Mouse (Mus musculus) heart, embryonic 14.5 days (tissue): ENCODE results near the gene Gdf3. TPM values are rescaled to one million over a fixed set of nuclear protein-coding genes. Genes with fewer than 3 reads are reported as not detected.
"Not testable (repeated sequence)": the region's sequence is repeated elsewhere in the genome, so short reads cannot be mapped to it uniquely, and the experiment has no call there.

Experiments used
- ATAC-seq: fragments of 200-750 bp; cut with Nextera tagmentation; 2 replicates; pipeline ENCODE4 v1.8.0; 2017; ENCODE audit warnings: low read depth, moderate TSS enrichment; ENCODE audit not compliant: insufficient number of reproducible peaks, insufficient read depth, low FRiP score
- H3K27ac ChIP-seq, 2 experiments: fragments of 200-500 bp in 1 of 2; fragments of 300-500 bp in 1 of 2; sonication (generic) in 1 of 2; replicated peaks in 1 of 2; 2 replicates each; pipeline ENCODE4 v1.5.1; 2012 to 2014; ENCODE audit warnings: low read depth in 2 of 2, low read length in 2 of 2, control low read depth in 1 of 2, mild to moderate bottlenecking in 1 of 2, mixed read lengths in 1 of 2; ENCODE audit not compliant: control insufficient read depth in 1 of 2, insufficient read depth in 1 of 2
- H3K27me3 ChIP-seq: fragments of 300-500 bp; sonication (generic); 2 replicates; pipeline ENCODE4 v1.6.1; 2014; ENCODE audit warnings: mild to moderate bottlenecking, low read length, control low read depth; ENCODE audit not compliant: control insufficient read depth, insufficient read depth
- H3K36me3 ChIP-seq: fragments of 300-500 bp; sonication (generic); 2 replicates; pipeline ENCODE4 v1.6.1; 2014; ENCODE audit warnings: mild to moderate bottlenecking, control low read depth, low read length, mixed read lengths; ENCODE audit not compliant: control insufficient read depth, insufficient read depth
- H3K4me1 ChIP-seq, 2 experiments: fragments of 200-500 bp in 1 of 2; fragments of 300-500 bp in 1 of 2; sonication (generic) in 1 of 2; 2 replicates each; pipeline ENCODE4 v1.6.1; 2012 to 2014; ENCODE audit warnings: low read length in 2 of 2, control low read depth in 1 of 2, mixed read lengths in 1 of 2; ENCODE audit not compliant: control insufficient read depth in 2 of 2, insufficient read depth in 2 of 2
- H3K4me2 ChIP-seq: fragments of 300-500 bp; sonication (generic); 2 replicates; pipeline ENCODE4 v1.6.1; 2014; ENCODE audit warnings: mild to moderate bottlenecking, low read length
- H3K4me3 ChIP-seq, 2 experiments: fragments of 200-500 bp in 1 of 2; fragments of 300-500 bp in 1 of 2; sonication (generic) in 1 of 2; 2 replicates each; pipeline ENCODE4 v1.5.1; 2012 to 2014; ENCODE audit warnings: low read length in 2 of 2, mild to moderate bottlenecking in 2 of 2, control low read depth in 1 of 2, low read depth in 1 of 2, moderate library complexity in 1 of 2; ENCODE audit not compliant: control insufficient read depth in 1 of 2, insufficient read depth in 1 of 2
- H3K9ac ChIP-seq: fragments of 300-500 bp; sonication (generic); 2 replicates; pipeline ENCODE4 v1.6.1; 2014; ENCODE audit warnings: mild to moderate bottlenecking, low read length
- H3K9me3 ChIP-seq: fragments of 300-500 bp; sonication (generic); 2 replicates; pipeline ENCODE4 v1.6.1; 2016; ENCODE audit warnings: low read length, control low read depth; ENCODE audit not compliant: control insufficient read depth
- WGBS: fragments of 180-500 bp; shearing (Covaris S2); extraction: QIAGEN DNeasy Blood & Tissue Kit; methylation state at CpG from one replicate; pipeline ENCODE4 v1.1.7; 2014; 5-methylcytosine and 5-hydroxymethylcytosine counted together
- polyA plus RNA-seq: library from polyadenylated mRNA; unstranded; fragments of >200 nt; fragmentation: Nextera tagmentation; extraction: Ambion mirVana; gene quantifications from 2 replicates; pipeline ENCODE4 v1.2.1, GENCODE M21; 2014

Gdf3 gene
- polyA plus RNA-seq, 1 experiment from 2014 or later = 0.18 TPM

- not testable (repeated sequence) for H3K4me3 ChIP-seq, H3K27me3 ChIP-seq, ATAC-seq, H3K27ac ChIP-seq, H3K36me3 ChIP-seq, H3K4me2 ChIP-seq, H3K9me3 ChIP-seq, H3K9ac ChIP-seq
- H3K4me1 ChIP-seq = peaks cover 2 to 10% of the 10 kb centered on the region in 2 experiments; a peak in 2 of 4 replicates
- 71% methylated on average over 1 of the region's 1 CpGs for WGBS
Observed at GRCm38 (mm10) chr6:122575037-122575436, 34.9 kb downstream of the Gdf3 start.

- Histone ChIP-seq H3K9ac (no peak overlapping the region), H3K27me3 (no peaks in the 10 kb centered on the region)
- WGBS = 20% methylated on average over 3 of the region's 3 CpGs
Observed at GRCm38 (mm10) chr6:122571617-122571959, 38.3 kb downstream of the Gdf3 start.

DNA sequence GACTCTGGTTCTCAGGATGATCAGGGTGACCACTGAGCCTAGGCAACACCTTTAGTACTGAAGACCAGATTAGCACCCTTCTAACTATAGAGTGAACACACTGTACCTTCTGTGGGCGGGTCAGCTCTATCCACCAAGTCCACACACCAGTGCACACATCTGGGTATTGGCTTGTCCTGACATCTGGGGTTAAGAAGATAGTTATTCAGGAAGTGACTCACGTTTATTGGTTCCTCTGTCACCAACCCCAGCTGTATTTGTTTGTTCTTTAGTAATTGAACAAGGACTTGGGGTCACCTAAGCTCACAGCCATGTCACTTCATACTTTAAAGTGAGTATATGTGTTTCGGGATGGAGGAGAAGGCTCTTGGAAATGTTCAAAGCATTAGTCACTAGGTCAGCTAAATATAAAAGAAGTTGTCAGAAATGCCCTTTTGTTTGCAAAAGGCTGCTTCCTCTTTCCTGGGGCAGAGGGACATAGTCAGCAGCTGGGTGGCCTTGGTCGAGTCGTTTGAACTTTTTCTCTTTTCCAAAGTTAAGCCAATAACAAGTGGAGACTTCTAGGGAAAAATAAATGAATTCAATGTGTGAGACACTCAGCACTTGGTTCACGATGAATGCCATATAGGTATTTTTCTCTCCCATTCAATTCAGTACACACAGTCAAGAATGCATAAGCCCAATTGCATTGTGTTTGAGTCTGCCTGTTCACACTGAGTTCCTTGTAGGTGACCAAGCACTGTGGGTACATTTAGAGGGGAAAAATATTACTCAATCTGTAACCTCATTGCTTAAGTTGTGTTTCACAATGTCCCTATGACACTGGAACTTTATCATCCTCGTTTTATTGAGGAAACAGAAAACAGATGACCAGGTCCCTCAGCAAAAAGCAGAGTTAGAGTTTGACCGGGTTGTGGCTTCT, 38.9 kb downstream of the Gdf3 start:
- WGBS = 68% methylated on average over 8 of the region's 8 CpGs
- H3K4me3 ChIP-seq = no peak overlapping the region
- H3K9me3 ChIP-seq = no peaks in the 10 kb centered on the region
- H3K27me3 ChIP-seq = no peaks in the 10 kb centered on the region
- no peak overlapping the region for H3K27ac ChIP-seq
- H3K36me3 ChIP-seq = no peaks in the 10 kb centered on the region
- peaks cover 2 to 10% of the 10 kb centered on the region in 2 experiments; a peak in 2 of 4 replicates for H3K4me1 ChIP-seq
- no peak overlapping the region for H3K4me2 ChIP-seq
- ATAC-seq = no peak
- H3K9ac ChIP-seq = no peak overlapping the region

More at GRCm38 (mm10) chr6:122571617-122571959, 38.3 kb downstream of the Gdf3 start:
- H3K36me3 ChIP-seq = no peaks in the 10 kb centered on the region
- H3K4me3 ChIP-seq = no peak overlapping the region
- ATAC-seq = no peak
- no peak overlapping the region for H3K4me2 ChIP-seq
- no peaks in the 10 kb centered on the region for H3K9me3 ChIP-seq
- H3K4me1 ChIP-seq = peaks cover 2 to 10% of the 10 kb centered on the region in 2 experiments; a peak in 2 of 4 replicates
- H3K27ac ChIP-seq = no peak overlapping the region

DNA sequence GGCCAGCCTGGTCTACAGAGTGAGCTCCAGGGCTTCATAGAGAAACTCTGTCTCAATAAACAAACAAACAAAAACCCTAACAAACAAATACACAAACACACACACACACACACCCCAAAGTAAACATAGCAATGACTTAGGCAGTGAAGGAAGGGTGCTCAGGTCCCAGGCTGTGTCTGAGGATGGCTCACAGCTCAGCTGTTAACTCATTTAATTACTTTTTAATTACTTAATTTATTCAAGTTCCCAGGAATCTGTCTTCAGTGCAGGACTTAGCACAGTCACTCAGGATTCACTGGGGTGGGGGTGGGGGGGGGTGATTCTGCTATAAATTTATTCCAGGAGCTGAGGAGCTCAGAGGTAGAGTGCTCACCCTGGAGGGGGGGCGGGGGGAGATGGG, 40.1 kb downstream of the Gdf3 start:
- WGBS = 88% methylated on average over 1 of the region's 1 CpGs

GRCm38 (mm10) chr6:122569113-122569512, 40.8 kb downstream of the Gdf3 start:
- H3K9me3 ChIP-seq = no peaks in the 10 kb centered on the region
- H3K4me2 ChIP-seq = no peak overlapping the region
- H3K27me3 ChIP-seq = no peaks in the 10 kb centered on the region
- H3K4me3 ChIP-seq = no peak overlapping the region
- H3K4me1 ChIP-seq = peaks cover 2 to 10% of the 10 kb centered on the region in 2 experiments; a peak in 2 of 4 replicates
- ATAC-seq = no peak
- no peak overlapping the region for H3K27ac ChIP-seq
- H3K36me3 ChIP-seq = no peaks in the 10 kb centered on the region
- WGBS = 56% methylated on average over 5 of the region's 5 CpGs
- H3K9ac ChIP-seq = no peak overlapping the region

More for the DNA sequence above, 40.1 kb downstream of the Gdf3 start:
- no peak overlapping the region for H3K4me3 ChIP-seq
- H3K4me2 ChIP-seq = no peak overlapping the region
- H3K27ac ChIP-seq = no peak overlapping the region
- ATAC-seq = no peak
- peaks cover 2 to 10% of the 10 kb centered on the region in 2 experiments; a peak in 2 of 4 replicates for H3K4me1 ChIP-seq
- H3K9me3 ChIP-seq = no peaks in the 10 kb centered on the region
- no peaks in the 10 kb centered on the region for H3K27me3 ChIP-seq
- no peak overlapping the region for H3K9ac ChIP-seq
- no peaks in the 10 kb centered on the region for H3K36me3 ChIP-seq

DNA sequence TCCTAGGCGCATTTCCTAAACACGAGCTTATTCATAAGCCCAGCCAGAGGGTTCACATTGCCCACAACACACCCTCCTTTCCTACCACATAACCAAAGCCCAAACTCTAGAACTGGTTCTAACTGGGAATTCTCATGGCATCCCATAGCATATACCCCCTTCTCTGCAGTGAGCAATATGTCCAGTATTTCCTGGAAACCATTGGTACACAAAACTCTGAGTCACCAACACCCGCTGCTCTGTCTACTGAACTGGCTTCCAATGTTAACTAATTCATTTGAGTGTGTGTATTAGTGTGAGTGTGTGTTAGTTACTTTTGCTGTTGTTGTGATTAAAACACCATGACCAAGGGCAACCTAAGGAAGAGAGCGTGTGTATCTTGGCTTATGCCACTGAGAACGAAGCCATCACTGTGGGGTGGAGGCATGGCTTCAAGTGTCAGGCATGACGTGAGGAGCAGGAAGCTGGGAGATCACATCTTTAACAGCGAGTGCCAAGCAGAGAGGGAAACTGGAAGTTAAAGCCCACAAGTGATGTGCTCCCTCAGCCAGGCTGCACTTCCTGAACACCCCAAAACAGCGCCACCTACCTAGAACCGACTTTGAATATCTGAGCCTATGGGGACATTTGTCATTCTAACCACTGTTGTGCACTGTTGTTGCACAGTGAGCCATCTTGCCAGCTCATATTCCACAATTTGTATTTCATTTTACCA, 44.7 kb downstream of the Gdf3 start:
- Histone ChIP-seq H3K9ac (no peak overlapping the region), H3K27ac (no peak overlapping the region), H3K36me3 (no peaks in the 10 kb centered on the region), H3K4me2 (no peak overlapping the region), H3K27me3 (peaks cover 14% of the 10 kb centered on the region), H3K9me3 (no peaks in the 10 kb centered on the region), H3K4me3 (no peak overlapping the region), H3K4me1 (no peaks in the 10 kb centered on the region)
- no peak for ATAC-seq
- 82% methylated on average over 9 of the region's 9 CpGs for WGBS

DNA sequence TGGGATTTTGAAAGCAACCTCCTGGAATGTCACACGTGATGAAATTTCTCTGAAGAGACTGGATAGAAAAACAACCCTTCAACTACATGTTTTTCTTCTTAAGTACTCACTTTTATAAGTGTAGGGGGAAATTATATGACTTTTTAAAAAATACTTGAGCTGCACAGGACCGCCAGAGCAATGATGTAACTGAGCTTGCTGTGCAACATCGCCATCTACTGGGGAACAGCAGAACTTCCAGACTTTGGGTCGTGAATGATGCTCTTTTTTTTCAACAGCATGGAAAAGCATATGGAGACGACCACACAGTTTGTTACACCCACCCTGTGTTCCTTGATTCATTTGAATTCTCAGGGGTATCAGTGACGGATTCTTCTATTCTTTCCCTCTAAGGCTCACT, 47.4 kb downstream of the Gdf3 start:
- Histone ChIP-seq H3K27me3 (peaks cover 14% of the 10 kb centered on the region), H3K9ac (no peak overlapping the region), H3K4me3 (no peak overlapping the region), H3K9me3 (no peaks in the 10 kb centered on the region), H3K36me3 (no peaks in the 10 kb centered on the region), H3K27ac (no peak overlapping the region), H3K4me2 (no peak overlapping the region), H3K4me1 (no peaks in the 10 kb centered on the region)
- 2% methylated on average over 6 of the region's 6 CpGs for WGBS
- ATAC-seq = no peak
